Mouse (Mus musculus) neural tube, embryonic 14.5 days (tissue): ENCODE measurements at regions not wholly inside any gene's neighbourhood (a gene's known extent, or its start where the extent isn't known, plus 50 kb on each side); places are given as distances from the start of the nearest gene placed in this dataset.

Experiments used
- ATAC-seq: fragments of 200-750 bp; cut with Nextera tagmentation; 2 replicates; pipeline ENCODE4 v1.8.0; 2017; ENCODE audit warnings: low read depth, mild to moderate bottlenecking, moderate TSS enrichment, moderate library complexity
- H3K27ac ChIP-seq: fragments of 300-500 bp; sonication (generic); 2 replicates; pipeline ENCODE4 v1.5.1; 2014; ENCODE audit warnings: low read depth, mild to moderate bottlenecking, control low read depth, low read length, moderate library complexity, mixed read lengths
- H3K27me3 ChIP-seq: fragments of 300-500 bp; sonication (generic); 2 replicates; pipeline ENCODE4 v1.6.1; 2014; ENCODE audit warnings: low read length; ENCODE audit not compliant: control insufficient read depth, insufficient read depth
- H3K36me3 ChIP-seq: fragments of 300-500 bp; sonication (generic); 2 replicates; pipeline ENCODE4 v1.6.1; 2014; ENCODE audit warnings: low read length, mixed read lengths; ENCODE audit not compliant: control insufficient read depth, insufficient read depth
- H3K4me1 ChIP-seq: fragments of 300-500 bp; sonication (generic); 2 replicates; pipeline ENCODE4 v1.6.1; 2014; ENCODE audit warnings: low read length; ENCODE audit not compliant: control insufficient read depth, insufficient read depth
- H3K4me2 ChIP-seq: fragments of 300-500 bp; sonication (generic); 2 replicates; pipeline ENCODE4 v1.6.1; 2014; ENCODE audit warnings: mild to moderate bottlenecking, low read depth, low read length, control low read depth
- H3K4me3 ChIP-seq: fragments of 300-500 bp; sonication (generic); 2 replicates; pipeline ENCODE4 v1.5.1; 2014; ENCODE audit warnings: low read depth, low read length, control low read depth, mixed read lengths
- H3K9ac ChIP-seq: fragments of 300-500 bp; sonication (generic); replicated peaks from 2 replicates; pipeline ENCODE4 v1.6.1; 2014; ENCODE audit warnings: low read depth, mild to moderate bottlenecking, control low read depth, low read length, mixed read lengths
- H3K9me3 ChIP-seq: fragments of 300-500 bp; sonication (generic); 2 replicates; pipeline ENCODE4 v1.6.1; 2016; ENCODE audit warnings: low read length; ENCODE audit not compliant: control insufficient read depth
- whole genome bisulfite sequencing: fragments of 180-500 bp; shearing (Covaris S2); extraction: QIAGEN DNeasy Blood & Tissue Kit; methylation state at CpG from one replicate; pipeline ENCODE4 v1.1.7; 2014; 5-methylcytosine and 5-hydroxymethylcytosine counted together

DNA sequence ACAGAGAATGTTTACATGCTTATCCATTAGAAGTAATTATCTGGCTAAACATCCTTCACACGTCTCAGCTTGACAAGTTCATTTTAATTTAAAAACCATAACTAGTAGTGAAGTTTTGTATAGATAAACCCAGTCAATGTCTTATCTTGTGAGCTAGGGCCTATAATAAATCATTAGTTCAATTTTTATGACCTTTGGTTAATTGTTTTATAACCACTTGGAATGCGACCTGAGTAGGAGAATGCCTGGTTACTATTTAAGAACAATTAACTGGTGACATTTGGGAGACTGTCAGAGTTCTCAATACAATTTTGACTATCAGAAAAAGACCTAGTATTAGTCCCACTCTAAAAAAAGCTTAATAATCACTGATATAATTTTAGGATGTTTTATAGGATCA is 813.6 kb downstream of the Gm9008 start:
- Histone ChIP-seq H3K4me1 (no peaks in the 10 kb centered on the region), H3K27me3 (no peaks in the 10 kb centered on the region), H3K36me3 (no peaks in the 10 kb centered on the region), H3K27ac (no peak overlapping the region), H3K4me2 (no peak overlapping the region), H3K9ac (no peak overlapping the region), H3K4me3 (no peak overlapping the region), H3K9me3 (no peaks in the 10 kb centered on the region)
- no peak for ATAC-seq
- WGBS: 44% methylated on average over 2 of the region's 2 CpGs

DNA sequence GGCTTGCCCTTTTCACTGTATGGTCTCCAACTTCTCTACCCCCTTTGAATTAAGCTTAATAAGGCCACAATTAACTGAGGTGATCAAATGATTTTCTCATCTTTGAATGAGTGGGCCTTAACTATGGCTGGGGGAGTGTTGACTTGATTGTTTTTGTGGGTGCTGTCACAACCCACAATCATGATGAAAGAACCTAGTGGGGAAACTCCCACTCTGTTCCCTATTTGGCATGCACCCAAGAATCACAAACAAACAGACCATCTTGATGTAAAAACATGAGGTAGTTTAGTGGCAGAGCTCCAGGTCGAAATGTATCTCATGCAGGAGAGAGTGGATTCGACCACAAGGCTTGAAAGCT is 853.2 kb downstream of the Gm9008 start:
- no peaks in the 10 kb centered on the region for H3K27me3 ChIP-seq
- no peak overlapping the region for H3K27ac ChIP-seq
- no peaks in the 10 kb centered on the region for H3K9me3 ChIP-seq
- no peak overlapping the region for H3K4me3 ChIP-seq
- no peaks in the 10 kb centered on the region for H3K36me3 ChIP-seq
- no peak overlapping the region for H3K4me2 ChIP-seq
- H3K9ac ChIP-seq: no peak overlapping the region
- no peaks in the 10 kb centered on the region for H3K4me1 ChIP-seq
- ATAC-seq: no peak
- WGBS: 83% methylated on average over 2 of the region's 2 CpGs

DNA sequence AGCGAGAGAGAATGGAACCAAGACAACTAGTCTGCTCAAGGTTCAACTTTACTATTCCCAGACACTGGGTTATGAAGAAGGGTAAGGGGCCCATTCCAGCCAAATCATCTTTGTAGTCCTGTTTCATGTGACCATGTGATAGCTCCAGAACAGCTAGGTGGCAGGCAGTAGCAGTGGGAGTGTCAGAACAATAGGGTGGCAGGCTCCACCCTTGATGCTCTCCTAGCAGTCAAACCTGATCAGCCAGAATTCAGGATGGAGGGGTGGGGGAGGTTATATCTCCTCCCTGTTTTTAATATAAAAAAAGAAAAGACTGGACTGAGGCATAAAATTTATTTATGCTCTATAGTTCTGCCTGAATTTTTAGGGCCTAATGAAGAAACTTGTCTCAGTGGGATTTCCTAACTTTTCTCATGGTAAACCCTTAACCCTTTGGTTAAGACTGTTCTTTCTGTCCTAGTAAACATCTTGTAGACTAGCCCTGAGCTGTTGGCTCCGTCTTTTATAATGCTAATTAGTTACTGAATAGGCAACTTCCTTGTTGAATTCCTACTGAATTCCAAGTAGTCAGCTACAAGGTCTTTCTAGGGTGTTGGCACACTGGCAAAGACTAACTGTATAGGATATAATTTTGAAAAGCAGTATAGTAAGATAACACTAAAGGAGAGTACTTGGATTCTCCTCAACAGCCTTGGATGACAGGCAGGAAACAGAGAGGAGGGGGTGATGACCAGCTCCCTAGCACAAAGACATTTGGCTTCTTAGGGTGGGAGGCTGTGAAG is 853.8 kb downstream of the Gm9008 start:
- no peaks in the 10 kb centered on the region for H3K9me3 ChIP-seq
- ATAC-seq: no peak
- WGBS: 73% methylated on average over 2 of the region's 2 CpGs
- H3K36me3 ChIP-seq: no peaks in the 10 kb centered on the region
- H3K4me1 ChIP-seq: no peaks in the 10 kb centered on the region
- H3K4me2 ChIP-seq: no peak overlapping the region
- no peaks in the 10 kb centered on the region for H3K27me3 ChIP-seq
- H3K9ac ChIP-seq: no peak overlapping the region
- H3K4me3 ChIP-seq: no peak overlapping the region
- no peak overlapping the region for H3K27ac ChIP-seq

DNA sequence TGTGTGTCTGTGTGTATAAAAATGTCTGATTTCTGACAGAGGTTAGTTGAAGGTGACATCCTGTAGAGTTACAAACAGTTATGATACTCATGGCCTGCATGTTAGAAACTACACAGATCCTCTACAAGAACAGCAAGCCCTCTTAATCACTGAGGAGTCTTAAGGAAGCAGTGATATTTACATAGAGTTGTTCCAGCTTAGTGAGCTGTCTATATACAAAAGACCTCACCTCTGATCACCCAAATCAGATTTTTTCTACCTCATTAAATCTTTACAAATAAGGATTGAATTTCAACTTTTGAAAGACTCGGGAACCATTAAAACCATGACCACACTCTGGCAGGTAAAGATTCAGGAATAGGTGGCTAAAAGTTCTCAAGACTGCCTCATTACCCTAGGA is 861.5 kb downstream of the Gm9008 start:
- no peak overlapping the region for H3K4me3 ChIP-seq
- no peak overlapping the region for H3K4me2 ChIP-seq

DNA sequence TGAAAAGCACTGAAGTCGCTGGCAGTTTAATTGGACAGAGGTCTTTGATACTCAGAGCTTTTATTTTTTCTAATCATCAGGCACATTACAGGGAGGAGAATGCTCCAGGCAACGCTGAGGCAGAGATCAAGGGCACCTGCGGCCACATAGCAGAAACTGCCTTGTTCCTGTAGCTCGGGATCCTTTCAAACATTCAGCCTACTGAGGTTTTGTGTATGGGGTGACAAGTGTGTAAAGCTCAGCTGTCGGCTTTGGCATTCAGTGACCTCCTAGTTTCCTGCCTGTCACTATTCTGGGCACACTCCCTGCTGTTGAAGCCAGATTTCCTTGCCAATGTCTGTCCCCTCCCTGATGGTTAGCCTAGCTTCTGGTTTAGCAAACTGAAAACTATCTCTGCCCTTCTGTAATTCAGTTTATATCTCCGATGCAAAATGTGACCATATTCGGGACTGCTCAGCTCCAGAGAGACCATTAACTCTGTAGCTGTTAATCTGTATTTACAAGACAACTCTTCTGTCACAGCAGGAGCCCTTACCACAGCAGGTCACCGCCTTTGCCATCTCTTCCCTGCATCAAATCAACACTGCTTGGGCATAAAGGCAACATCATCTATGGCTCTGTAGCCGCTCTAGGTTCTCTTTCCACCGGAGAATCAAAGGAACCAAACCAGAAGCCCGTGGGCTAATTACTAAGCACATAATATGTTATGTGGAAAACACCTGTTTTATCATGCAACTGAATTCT is 894.9 kb downstream of the Gm9008 start:
- H3K9ac ChIP-seq: no peak overlapping the region
- H3K4me2 ChIP-seq: no peak overlapping the region
- H3K36me3 ChIP-seq: no peaks in the 10 kb centered on the region
- no peak overlapping the region for H3K27ac ChIP-seq
- no peak overlapping the region for H3K4me3 ChIP-seq
- WGBS: 6% methylated on average over 11 of the region's 11 CpGs
- no peaks in the 10 kb centered on the region for H3K27me3 ChIP-seq
- ATAC-seq: peak; percentile 82; the same call in 1 of the 2 replicates
- H3K4me1 ChIP-seq: peaks cover 3% of the 10 kb centered on the region; the same call in 1 of the 2 replicates
- H3K9me3 ChIP-seq: no peaks in the 10 kb centered on the region

More for the DNA sequence above, 861.5 kb downstream of the Gm9008 start:
- no peaks in the 10 kb centered on the region for H3K36me3 ChIP-seq
- no peak overlapping the region for H3K9ac ChIP-seq
- H3K4me1 ChIP-seq: no peaks in the 10 kb centered on the region
- no peaks in the 10 kb centered on the region for H3K27me3 ChIP-seq
- no peak for ATAC-seq
- H3K9me3 ChIP-seq: no peaks in the 10 kb centered on the region
- 43% methylated on average over 1 of the region's 1 CpGs for WGBS
- H3K27ac ChIP-seq: no peak overlapping the region

DNA sequence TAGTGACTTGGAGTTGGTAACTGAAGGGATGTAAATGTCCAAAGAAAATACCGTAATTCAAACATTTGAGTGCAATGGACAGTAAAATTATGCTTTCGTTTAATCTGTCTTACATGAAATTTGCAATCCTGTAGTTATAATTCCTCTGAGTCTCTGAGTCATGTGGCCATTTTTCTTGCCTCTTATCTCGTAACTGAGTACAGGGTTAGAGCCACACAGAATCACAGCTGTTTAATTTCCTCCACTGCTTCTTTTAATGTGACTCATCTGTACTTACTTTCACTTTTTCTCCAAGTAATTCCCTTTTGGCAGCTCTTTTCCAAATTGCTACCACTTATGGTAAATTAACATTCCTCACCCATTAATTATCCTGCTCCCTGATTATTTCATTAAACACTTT is 939.2 kb downstream of the Gm9008 start:
- Histone ChIP-seq H3K4me3 (no peak overlapping the region), H3K4me1 (no peaks in the 10 kb centered on the region), H3K9me3 (no peaks in the 10 kb centered on the region), H3K9ac (no peak overlapping the region), H3K4me2 (no peak overlapping the region), H3K27me3 (no peaks in the 10 kb centered on the region), H3K27ac (no peak overlapping the region), H3K36me3 (no peaks in the 10 kb centered on the region)
- 59% methylated on average over 3 of the region's 3 CpGs for WGBS
- no peak for ATAC-seq

DNA sequence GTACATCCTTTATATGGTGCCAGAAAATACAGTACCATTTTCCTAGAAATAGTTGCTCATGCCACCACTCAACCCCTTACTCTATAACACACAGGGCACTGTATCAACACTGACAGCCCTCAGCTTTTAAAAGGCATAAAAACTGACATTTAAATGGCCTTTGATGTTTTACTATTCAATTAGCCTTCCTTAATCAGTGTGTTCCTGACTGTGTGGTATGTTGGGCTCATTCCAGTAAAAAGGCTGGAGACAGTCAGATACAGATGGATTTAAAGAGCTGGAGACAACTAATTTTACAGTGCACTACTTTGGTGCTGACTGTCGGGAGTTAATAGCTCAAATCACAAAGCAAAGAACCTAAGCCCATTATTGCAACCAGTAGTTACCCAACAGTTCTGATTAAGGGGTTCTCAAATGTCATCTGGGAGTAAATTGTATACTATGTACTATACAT is 955.3 kb downstream of the Gm9008 start:
- peak; percentile 71 for ATAC-seq
- WGBS: 29% methylated on average over 1 of the region's 1 CpGs
- Histone ChIP-seq H3K9ac (no peak overlapping the region), H3K27ac (no peak overlapping the region), H3K4me1 (no peaks in the 10 kb centered on the region), H3K4me3 (no peak overlapping the region), H3K27me3 (no peaks in the 10 kb centered on the region), H3K36me3 (no peaks in the 10 kb centered on the region), H3K4me2 (no peak overlapping the region), H3K9me3 (no peaks in the 10 kb centered on the region)

DNA sequence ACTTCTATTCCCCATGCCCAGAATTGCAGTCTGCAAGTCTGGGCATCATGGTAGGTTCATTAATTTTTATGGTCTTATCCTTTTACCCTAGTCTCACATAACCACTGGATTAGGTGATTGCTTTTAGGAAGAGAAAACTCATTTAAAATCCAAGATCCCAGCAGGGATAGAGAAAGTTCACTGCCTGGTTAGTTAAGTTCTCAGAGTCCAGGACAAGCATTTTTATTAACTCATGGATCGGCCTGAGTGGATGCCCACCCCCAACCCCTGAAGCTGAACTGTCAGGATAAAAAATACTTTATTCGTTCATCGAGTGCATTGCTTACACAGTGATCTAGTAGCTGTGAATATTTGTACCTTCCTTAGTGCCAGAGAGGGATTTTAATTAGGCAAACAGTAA is 957.9 kb downstream of the Gm9008 start:
- H3K27ac ChIP-seq: no peak overlapping the region
- no peaks in the 10 kb centered on the region for H3K9me3 ChIP-seq
- H3K36me3 ChIP-seq: no peaks in the 10 kb centered on the region
- no peak overlapping the region for H3K4me3 ChIP-seq
- H3K27me3 ChIP-seq: no peaks in the 10 kb centered on the region
- no peaks in the 10 kb centered on the region for H3K4me1 ChIP-seq
- 69% methylated on average over 3 of the region's 3 CpGs for WGBS
- no peak for ATAC-seq
- H3K9ac ChIP-seq: no peak overlapping the region
- no peak overlapping the region for H3K4me2 ChIP-seq
